Mouse (Mus musculus) gastrocnemius, adult 8-10 months (tissue): Measurements from ENCODE around the gene Dync1i1. TPM values are rescaled to one million over a fixed set of nuclear protein-coding genes. Genes with fewer than 3 reads are reported as not detected.

Experiments
- DNase-seq, 2 experiments: peaks; one replicate each; pipeline ENCODE4 v3.0.0; 2022; ENCODE audit warnings: low spot score in 2 of 2
- total RNA-seq, 4 experiments: library from RNA; stranded (reverse); gene quantifications; 2 replicates each; pipeline ENCODE4 v1.2.4; 2022

The Dync1i1 gene
- total RNA-seq, 4 experiments from 2014 or later, result 0.13 to 0.86 (median 0.30) TPM

- no peak for DNase-seq
Observed at GRCm38 (mm10) chr6:5855526-5855925, 130.1 kb downstream of the Dync1i1 start.

DNA sequence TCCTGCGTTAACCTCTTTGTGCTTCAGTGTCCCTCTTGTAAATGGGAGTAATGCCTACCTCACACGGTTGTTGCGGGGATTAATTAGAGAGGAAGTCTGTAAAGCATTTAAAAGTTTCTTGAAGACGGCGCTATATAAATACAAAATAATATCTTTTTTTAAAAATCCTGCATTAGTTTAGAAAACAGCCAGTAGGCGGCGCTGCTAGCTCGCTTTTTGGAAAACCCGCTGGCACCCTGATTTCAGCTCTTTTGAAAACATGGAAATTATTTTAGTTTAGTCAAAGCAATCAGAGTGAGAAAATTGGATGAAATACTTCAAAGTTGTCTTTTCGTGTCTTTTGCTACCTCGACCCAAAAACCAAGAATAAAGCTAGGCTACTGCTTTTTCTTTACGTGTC, 132.9 kb downstream of the Dync1i1 start:
- DNase-seq, result no peak

DNA sequence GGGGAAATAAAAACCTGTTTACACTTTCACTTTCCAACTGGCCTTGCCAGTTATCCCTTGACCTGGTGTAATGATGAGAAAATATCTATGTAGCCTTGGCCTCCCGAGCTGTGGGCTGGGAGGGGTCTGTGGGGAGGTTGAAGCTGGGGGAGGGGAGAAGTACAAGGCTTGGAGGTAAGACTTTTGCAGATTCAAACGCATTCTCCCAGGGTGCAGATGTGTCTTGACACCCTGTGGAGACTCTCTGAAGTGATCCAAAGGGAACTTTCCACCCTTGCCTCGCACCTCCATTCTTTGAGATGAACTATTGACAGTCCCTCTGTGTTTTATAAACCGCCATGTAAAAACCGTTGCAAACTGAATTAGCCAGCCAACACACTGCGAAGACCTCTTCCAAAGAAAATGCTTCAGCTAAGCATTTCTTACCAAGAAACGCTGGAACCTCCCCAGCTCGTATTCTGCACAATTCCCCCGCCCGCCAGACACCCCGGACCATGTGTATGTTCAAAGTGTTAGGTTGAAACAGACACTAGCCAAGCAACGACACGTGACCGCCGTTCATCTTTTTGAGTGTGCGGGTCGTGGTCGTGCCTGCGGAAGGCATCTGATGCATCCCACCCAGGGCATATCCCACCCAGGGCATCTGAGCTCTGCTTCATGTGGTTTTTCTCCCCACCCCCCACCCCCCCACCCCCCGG, 133.6 kb downstream of the Dync1i1 start:
- DNase-seq, result no peak

DNA sequence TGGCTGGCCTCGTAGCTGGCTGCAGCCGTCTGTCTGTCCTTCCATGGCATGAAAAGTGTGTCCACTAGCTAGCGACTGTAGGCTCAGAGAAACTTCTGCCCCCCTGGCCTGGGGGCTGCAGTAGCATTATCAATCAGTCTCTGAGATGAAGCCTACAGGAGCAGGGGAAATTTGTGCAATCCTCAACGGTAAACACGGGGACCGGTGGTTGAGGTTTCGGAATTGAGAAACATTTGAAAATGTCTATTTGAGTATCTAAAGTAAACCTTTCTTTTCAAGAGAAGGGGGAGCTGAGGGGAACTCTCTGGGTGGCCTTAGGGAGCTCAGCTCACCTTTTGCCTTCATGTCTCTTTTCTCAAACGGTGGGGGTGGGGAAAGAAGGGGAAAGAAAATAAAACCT, 134.2 kb downstream of the Dync1i1 start:
- DNase-seq, result no peak

GRCm38 (mm10) chr6:5866091-5866490, 140.7 kb downstream of the Dync1i1 start:
- DNase-seq, result no peak

DNA sequence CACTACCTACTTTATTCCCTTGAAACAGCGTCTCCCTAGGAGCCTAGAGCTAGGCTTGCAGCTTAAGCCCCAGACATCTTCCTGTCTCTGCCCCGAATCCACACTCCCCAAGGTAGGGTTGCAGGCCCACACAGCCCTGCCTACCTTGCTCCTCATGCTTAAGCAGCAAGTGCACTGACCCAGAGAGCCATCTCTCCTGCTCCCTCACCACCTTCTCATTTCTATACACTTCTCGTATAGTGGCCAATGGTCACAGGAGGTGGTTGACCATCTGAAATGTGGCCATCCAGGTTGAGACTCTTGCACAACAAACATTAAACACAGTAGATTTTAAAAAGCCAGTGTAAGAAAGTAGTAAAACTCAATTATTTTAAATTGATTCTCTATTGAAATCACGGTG, 141.8 kb downstream of the Dync1i1 start:
- no peak for DNase-seq

- DNase-seq, result no peak
Observed at GRCm38 (mm10) chr6:5871060-5871459, 145.6 kb downstream of the Dync1i1 start.

DNA sequence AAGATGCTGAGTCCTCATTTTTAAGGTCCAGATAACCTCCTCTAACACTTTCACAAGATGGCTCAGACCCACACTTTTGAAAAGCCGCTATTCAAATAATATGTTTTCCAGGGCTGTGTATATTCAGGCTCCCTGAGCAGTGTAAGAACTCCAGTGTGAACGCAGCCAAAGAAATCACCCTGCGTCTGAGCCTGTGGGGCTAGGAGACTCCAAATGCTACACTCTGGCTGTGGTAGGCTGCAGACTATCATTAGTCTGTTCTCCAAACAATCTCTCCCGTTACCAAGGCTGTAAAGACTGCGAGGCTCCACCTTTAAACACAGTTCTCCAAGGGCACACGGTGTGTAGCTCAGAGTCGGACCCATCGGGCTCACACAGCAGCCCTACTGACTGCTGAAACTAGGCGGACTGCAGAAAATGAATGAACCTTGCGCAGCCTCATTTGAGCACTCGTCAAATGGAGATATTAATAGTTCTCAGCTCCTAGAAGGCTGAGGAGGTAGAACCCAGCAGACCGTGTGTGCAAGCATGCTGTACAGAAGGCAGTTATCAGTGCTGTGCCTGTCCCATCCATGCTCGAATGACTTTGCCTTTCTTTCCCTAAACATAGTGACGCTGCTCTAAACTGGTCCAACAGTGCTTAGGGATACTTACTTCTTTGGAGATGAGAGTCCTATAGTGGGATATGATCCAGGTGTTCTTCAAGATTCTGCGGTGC, 146.3 kb downstream of the Dync1i1 start:
- DNase-seq, result no peak

DNA sequence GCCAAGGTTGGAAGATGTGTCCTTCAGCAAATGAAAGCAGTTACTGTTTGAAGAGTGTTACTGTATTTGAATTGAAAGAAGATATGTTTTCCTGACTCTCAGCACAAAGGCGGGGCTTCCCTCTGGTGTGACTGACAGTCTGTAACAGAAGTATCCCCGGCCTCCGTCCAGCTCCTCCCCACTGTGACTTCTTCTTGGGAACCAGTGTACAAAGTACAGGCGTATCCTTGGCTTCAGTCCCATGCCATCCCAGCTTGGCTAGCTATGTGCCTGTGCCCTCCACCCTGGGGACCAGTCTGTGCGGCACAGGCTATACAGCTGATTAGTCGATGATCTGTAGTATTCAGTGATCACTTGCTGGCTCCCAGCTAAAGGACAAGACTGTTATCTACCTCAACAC, 163.9 kb downstream of the Dync1i1 start:
- no peak for DNase-seq

- no peak for DNase-seq
Observed at GRCm38 (mm10) chr6:5911295-5911694, 185.9 kb downstream of the Dync1i1 start.

DNA sequence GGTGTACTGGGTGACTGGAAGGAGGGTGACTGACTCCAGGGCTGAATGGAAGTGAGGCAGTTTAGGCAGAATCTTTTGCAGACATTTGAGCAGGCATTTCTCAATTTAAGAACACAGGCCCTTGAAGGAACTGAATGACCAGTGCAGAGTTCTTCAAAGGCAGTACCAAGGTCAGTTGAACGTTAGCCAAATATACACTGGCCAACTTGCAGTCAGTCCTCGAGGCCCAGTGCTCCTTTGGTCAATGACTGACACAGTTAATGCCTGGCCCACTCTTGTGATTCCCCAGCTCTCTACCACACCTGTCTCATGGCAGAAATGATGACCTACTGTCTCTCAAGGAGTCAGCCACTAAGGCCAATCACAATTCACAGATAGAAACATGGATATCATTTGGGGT, 189.6 kb downstream of the Dync1i1 start:
- no peak for DNase-seq

DNA sequence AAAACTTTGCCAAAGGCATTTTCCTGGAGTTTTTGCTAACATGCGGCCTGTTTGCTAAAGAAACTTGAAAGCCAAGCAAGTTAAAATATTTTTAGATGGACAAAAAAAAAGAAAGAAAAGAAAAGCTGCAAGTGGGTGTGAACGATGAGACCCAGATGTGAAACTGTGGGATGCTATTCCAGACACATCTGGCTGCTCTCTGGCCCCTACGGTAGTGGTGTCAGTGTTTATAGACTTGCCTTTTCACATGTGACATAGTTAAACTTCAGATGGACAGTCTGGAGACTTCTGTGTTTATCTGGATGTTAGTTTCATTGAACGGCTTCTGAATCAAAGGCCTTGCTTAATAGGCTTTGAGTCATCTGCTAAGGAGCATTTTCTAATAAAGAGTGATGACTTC, 195.2 kb downstream of the Dync1i1 start:
- no peak for DNase-seq

DNA sequence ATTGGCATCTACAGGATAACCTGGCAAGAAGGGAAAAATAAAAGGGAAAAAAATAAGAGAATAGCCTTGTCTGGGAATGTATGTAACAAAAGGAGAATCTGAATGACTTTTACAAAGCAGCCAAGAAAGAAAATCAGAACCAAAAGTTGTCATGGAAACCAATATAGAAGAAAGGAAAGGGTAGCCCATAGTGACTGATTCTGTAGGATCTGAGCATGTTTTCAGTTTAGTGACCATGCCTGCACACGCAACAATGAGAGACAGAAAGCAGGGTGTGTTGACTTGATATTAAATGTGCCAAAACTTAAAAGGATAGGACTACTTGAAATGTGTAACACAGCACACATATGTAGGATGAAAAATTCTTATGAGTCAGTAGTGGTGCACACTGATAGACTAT, 197.2 kb downstream of the Dync1i1 start:
- no peak for DNase-seq

DNA sequence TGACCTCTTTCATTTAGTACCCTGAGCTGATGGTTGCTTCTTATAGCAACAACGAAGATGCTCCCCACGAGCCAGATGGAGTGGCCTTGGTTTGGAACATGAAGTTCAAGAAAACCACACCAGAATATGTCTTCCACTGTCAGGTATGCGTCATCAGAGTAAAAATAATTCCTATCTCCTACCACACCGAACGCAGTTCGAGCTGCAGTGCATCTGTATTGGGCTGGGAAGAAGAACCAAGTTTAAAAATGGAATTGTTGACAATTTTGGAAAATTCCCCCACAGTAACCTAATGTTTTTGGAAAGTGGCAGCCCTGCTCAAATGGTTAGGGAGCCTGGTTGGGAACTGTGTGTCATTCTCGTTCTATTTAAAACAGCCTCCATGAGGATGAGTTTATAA, 197.7 kb downstream of the Dync1i1 start:
- no peak for DNase-seq

DNA sequence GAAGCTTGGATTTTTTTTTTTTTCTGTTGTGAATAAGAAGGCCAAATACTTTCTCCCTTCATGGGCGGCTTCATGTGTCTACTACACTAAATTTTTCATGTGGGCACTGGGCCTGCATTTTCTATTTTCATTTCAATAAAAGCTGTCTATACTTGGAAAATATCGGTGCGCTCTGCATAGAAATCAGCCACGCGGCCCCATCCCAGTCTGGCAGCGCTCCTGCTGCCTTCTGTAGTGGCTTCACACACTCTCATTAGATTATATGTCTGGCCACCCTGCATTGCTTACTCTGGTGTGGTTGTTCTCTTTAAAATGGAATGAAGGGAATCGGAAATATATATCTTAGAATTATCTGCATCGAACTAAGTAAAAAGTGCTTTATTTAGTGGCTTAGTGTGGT, 204.7 kb downstream of the Dync1i1 start:
- no peak for DNase-seq

GRCm38 (mm10) chr6:5935587-5936353, 210.3 kb downstream of the Dync1i1 start:
- no peak for DNase-seq

GRCm38 (mm10) chr6:5949812-5950392, 224.5 kb downstream of the Dync1i1 start:
- no peak for DNase-seq

- DNase-seq, result no peak
Observed at GRCm38 (mm10) chr6:5956316-5956913, 231.0 kb downstream of the Dync1i1 start.

GRCm38 (mm10) chr6:5960728-5961127, 235.3 kb downstream of the Dync1i1 start:
- DNase-seq, result no peak

- DNase-seq, result no peak
Observed at GRCm38 (mm10) chr6:5961960-5962359, 236.5 kb downstream of the Dync1i1 start.

DNA sequence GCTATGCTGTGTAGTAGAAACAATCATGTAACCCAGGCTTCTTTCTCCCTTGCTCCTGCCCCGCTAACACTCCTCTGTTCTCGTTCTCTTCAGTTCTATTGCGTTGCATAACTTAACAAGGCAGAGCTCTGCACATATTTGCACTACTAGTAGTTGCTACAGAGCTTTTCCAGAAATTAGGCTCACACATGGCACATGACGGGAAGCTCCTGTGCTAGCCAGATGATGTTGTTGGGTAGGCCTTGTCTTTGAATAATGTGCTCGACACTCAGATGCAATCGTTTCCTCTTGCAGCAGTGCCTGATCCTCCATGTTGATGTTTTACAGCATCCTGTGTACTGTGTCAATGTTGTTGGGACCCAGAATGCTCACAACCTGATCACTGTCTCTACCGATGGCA, 240.9 kb downstream of the Dync1i1 start:
- no peak for DNase-seq
